Mouse (Mus musculus): ENCODE results near the gene Zfp426. TPM values are rescaled to one million over a fixed set of nuclear protein-coding genes. Genes with fewer than 3 reads are reported as not detected.
A peak's percentile ranks its signal among the peaks of the same experiment; 100 is the strongest.

The Zfp426 gene
- total and polyA plus RNA-seq, 2 experiments from 2014 or later, result 22.0 to 51.8 TPM

GRCm38 (mm10) chr9:20459377-20460317, 32.9 kb downstream of the Zfp426 start, which contains the start of gene Zfp26:
Gene Zfp26 (minus strand): TSS chr9:20460162.
- under 1% methylated on average over 48 of the region's 48 CpGs for WGBS
- peak within 1 kb of the TSS; percentile 85 for H3K9ac ChIP-seq
- peaks cover 23% of the 10 kb centered on the region for H3K36me3 ChIP-seq (ENCODE audit: insufficient read depth)
- H3K4me2 ChIP-seq (ENCODE audit: low read depth), result peak within 1 kb of the TSS; percentile 81
- TF ChIP-seq CTCF (IDR thresholded peaks at IDR 0.05; ENCODE audit: low read depth), result no peak
- ATAC-seq (peak; percentile 92), DNase-seq (peak; percentile 86)
- peak within 1 kb of the TSS; percentile 64 for H3K4me3 ChIP-seq (ENCODE audit: low read depth, low read length)
- no peaks in the 10 kb centered on the region for H3K9me3 ChIP-seq (ENCODE audit: low read length)
- H3K27me3 ChIP-seq (ENCODE audit: insufficient read depth, low read length), result no peaks in the 10 kb centered on the region
- H3K27ac ChIP-seq (ENCODE audit: low read depth, low read length), result peak within 1 kb of the TSS; percentile 89
- peaks cover 10% of the 10 kb centered on the region; the same call in 1 of the 2 replicates for H3K4me1 ChIP-seq (ENCODE audit: insufficient read depth)

DNA sequence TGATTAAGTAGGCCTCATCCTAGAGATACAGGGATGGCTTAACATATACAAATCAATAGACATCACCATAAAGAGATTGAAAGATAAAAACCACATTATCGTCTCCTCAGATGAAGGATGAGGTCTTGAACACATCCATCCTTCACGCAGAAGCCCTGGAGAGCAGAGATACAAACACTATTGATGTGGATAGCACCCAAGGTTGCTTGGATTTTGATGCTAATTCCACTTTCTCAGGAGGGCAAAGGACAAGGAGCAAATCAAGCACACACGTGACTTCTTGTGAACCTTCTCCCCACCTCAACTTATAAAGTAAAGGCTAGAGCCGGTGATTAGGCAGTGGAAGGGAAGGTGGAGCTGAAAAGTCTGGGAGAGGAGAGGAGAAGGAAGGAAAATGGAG, 38.9 kb downstream of the Zfp426 start:
- no peak for ATAC-seq
- no peak overlapping the region for H3K27ac ChIP-seq (ENCODE audit: low read depth, low read length)
- WGBS, result 94% methylated on average over 4 of the region's 4 CpGs
- no peak overlapping the region for H3K4me3 ChIP-seq (ENCODE audit: low read depth, low read length)
- H3K9ac ChIP-seq, result no peak overlapping the region
- DNase-seq, result no peak
- H3K36me3 ChIP-seq (ENCODE audit: insufficient read depth), result peaks cover 31% of the 10 kb centered on the region
- no peaks in the 10 kb centered on the region for H3K9me3 ChIP-seq (ENCODE audit: low read length)
- no peak for TF ChIP-seq CTCF (IDR thresholded peaks at IDR 0.05; ENCODE audit: low read depth)
- H3K4me1 ChIP-seq (ENCODE audit: insufficient read depth), result peaks cover under 1% of the 10 kb centered on the region; the same call in 1 of the 2 replicates
- H3K27me3 ChIP-seq (ENCODE audit: insufficient read depth, low read length), result no peaks in the 10 kb centered on the region
- H3K4me2 ChIP-seq (ENCODE audit: low read depth), result no peak overlapping the region

DNA sequence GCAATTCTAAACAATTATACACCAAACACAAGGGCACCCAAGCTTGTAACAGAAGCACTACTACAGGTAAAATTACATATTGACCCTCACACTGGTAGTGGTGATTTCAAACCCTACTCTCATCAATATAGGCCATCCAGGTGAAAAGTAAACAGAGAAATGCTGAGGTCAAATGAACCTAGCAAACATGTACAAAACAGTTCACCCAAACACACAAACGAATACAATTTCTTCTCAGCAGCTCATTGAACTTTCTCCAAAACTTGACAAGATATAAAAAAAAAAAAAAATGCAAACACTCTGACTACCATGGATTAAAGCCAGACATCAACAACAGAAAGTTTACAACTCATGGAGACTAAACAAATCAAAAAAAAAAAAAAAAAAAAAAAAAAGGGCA, 41.1 kb downstream of the Zfp426 start:
- H3K4me3 ChIP-seq (ENCODE audit: low read depth, low read length), result no peak overlapping the region
- no peak for TF ChIP-seq CTCF (IDR thresholded peaks at IDR 0.05; ENCODE audit: low read depth)
- H3K4me2 ChIP-seq (ENCODE audit: low read depth), result no peak overlapping the region
- H3K27ac ChIP-seq (ENCODE audit: low read depth, low read length), result no peak overlapping the region
- no peaks in the 10 kb centered on the region for H3K4me1 ChIP-seq (ENCODE audit: insufficient read depth)
- 95% methylated on average over 1 of the region's 1 CpGs for WGBS
- no peak for DNase-seq
- no peak overlapping the region for H3K9ac ChIP-seq
- no peaks in the 10 kb centered on the region for H3K9me3 ChIP-seq (ENCODE audit: low read length)
- no peak for ATAC-seq
- no peaks in the 10 kb centered on the region for H3K27me3 ChIP-seq (ENCODE audit: insufficient read depth, low read length)
- H3K36me3 ChIP-seq (ENCODE audit: insufficient read depth), result peaks cover 24% of the 10 kb centered on the region

- DNase-seq, result no peak
- no peak for ATAC-seq
- Histone ChIP-seq H3K36me3 (ENCODE audit: insufficient read depth) (peaks cover 62% of the 10 kb centered on the region), H3K4me3 (ENCODE audit: low read depth, low read length) (no peak overlapping the region), H3K4me1 (ENCODE audit: insufficient read depth) (no peaks in the 10 kb centered on the region), H3K9ac (no peak overlapping the region), H3K9me3 (ENCODE audit: low read length) (no peaks in the 10 kb centered on the region), H3K4me2 (ENCODE audit: low read depth) (no peak overlapping the region), H3K27ac (ENCODE audit: low read depth, low read length) (no peak overlapping the region), H3K27me3 (ENCODE audit: insufficient read depth, low read length) (no peaks in the 10 kb centered on the region)
- 88% methylated on average over 4 of the region's 4 CpGs for WGBS
- no peak for TF ChIP-seq CTCF (IDR thresholded peaks at IDR 0.05; ENCODE audit: low read depth)
These were observed 49.3 kb downstream of the Zfp426 start for GRCm38 (mm10) chr9:20443183-20443783.

- H3K4me1 ChIP-seq (ENCODE audit: insufficient read depth), result no peaks in the 10 kb centered on the region
- H3K4me2 ChIP-seq (ENCODE audit: low read depth), result no peak overlapping the region
- no peak overlapping the region for H3K9ac ChIP-seq
- H3K36me3 ChIP-seq (ENCODE audit: insufficient read depth), result no peaks in the 10 kb centered on the region
- TF ChIP-seq CTCF (IDR thresholded peaks at IDR 0.05; ENCODE audit: low read depth), result no peak
- ATAC-seq (no peak), DNase-seq (no peak)
- no peak overlapping the region for H3K27ac ChIP-seq (ENCODE audit: low read depth, low read length)
- no peaks in the 10 kb centered on the region for H3K27me3 ChIP-seq (ENCODE audit: insufficient read depth, low read length)
- H3K4me3 ChIP-seq (ENCODE audit: low read depth, low read length), result no peak overlapping the region
- no peaks in the 10 kb centered on the region for H3K9me3 ChIP-seq (ENCODE audit: low read length)
- 87% methylated on average over 3 of the region's 3 CpGs for WGBS
These were observed 62.5 kb downstream of the Zfp426 start for GRCm38 (mm10) chr9:20430004-20430403.

Other genes with a start within 250 kb of the Zfp426 start
- not detected in 2 replicates for gene Olfr39, start 210.4 kb downstream of the Zfp426 start, total RNA-seq (2014; rRNA removed)
- gene Olfr39, start 210.4 kb downstream of the Zfp426 start, polyA plus RNA-seq (2015; fragmentation: Nextera tagmentation; extraction: Ambion mirVana), result not detected in 2 replicates
- not detected in 2 replicates for gene Olfr873, start 194.2 kb downstream of the Zfp426 start, total RNA-seq (2014; rRNA removed)
- gene Olfr873, start 194.2 kb downstream of the Zfp426 start, polyA plus RNA-seq (2015; fragmentation: Nextera tagmentation; extraction: Ambion mirVana), result not detected in 2 replicates
- gene Olfr18, start 156.7 kb downstream of the Zfp426 start, total RNA-seq (2014; rRNA removed), result 0.10 TPM in 1 of 2 replicates, not detected in the other
- gene Olfr18, start 156.7 kb downstream of the Zfp426 start, polyA plus RNA-seq (2015; fragmentation: Nextera tagmentation; extraction: Ambion mirVana), result 0.13 TPM in 1 of 2 replicates, not detected in the other
- 51.3 and 55.8 TPM in 2 replicates for gene Zfp560, start 107.6 kb downstream of the Zfp426 start, total RNA-seq (2014; rRNA removed)
- gene Zfp560, start 107.6 kb downstream of the Zfp426 start, polyA plus RNA-seq (2015; fragmentation: Nextera tagmentation; extraction: Ambion mirVana), result 88.3 and 119 TPM in 2 replicates
- gene Zfp26, start 32.6 kb downstream of the Zfp426 start, total RNA-seq (2014; rRNA removed), result 35.3 and 40.6 TPM in 2 replicates
- 6.3 and 9.2 TPM in 2 replicates for gene Zfp26, start 32.6 kb downstream of the Zfp426 start, polyA plus RNA-seq (2015; fragmentation: Nextera tagmentation; extraction: Ambion mirVana)
- gene Zfp266, start 28.7 kb upstream of the Zfp426 start, total RNA-seq (2014; rRNA removed), result 123 and 156 TPM in 2 replicates
- gene Zfp266, start 28.7 kb upstream of the Zfp426 start, polyA plus RNA-seq (2015; fragmentation: Nextera tagmentation; extraction: Ambion mirVana), result 44.3 and 57.1 TPM in 2 replicates
- 35.5 and 38.4 TPM in 2 replicates for gene Zfp846, start 88.5 kb upstream of the Zfp426 start, total RNA-seq (2014; rRNA removed)
- 25.9 and 38.9 TPM in 2 replicates for gene Zfp846, start 88.5 kb upstream of the Zfp426 start, polyA plus RNA-seq (2015; fragmentation: Nextera tagmentation; extraction: Ambion mirVana)
- 166 and 215 TPM in 2 replicates for gene Ubl5, start 150.1 kb upstream of the Zfp426 start, total RNA-seq (2014; rRNA removed)
- 533 and 690 TPM in 2 replicates for gene Ubl5, start 150.1 kb upstream of the Zfp426 start, polyA plus RNA-seq (2015; fragmentation: Nextera tagmentation; extraction: Ambion mirVana)
- 15.6 and 18.7 TPM in 2 replicates for gene Fbxl12, start 152.0 kb upstream of the Zfp426 start, total RNA-seq (2014; rRNA removed)
- gene Fbxl12, start 152.0 kb upstream of the Zfp426 start, polyA plus RNA-seq (2015; fragmentation: Nextera tagmentation; extraction: Ambion mirVana), result 12.5 and 13.4 TPM in 2 replicates
- gene Pin1, start 159.3 kb upstream of the Zfp426 start, total RNA-seq (2014; rRNA removed), result 38.8 and 46.6 TPM in 2 replicates
- 62.0 and 76.0 TPM in 2 replicates for gene Pin1, start 159.3 kb upstream of the Zfp426 start, polyA plus RNA-seq (2015; fragmentation: Nextera tagmentation; extraction: Ambion mirVana)